Mouse (Mus musculus) layer of hippocampus, adult 9-11 months (tissue): ENCODE measurements around the gene Ppara.
"Not testable (repeated sequence)": the region's sequence is repeated elsewhere in the genome, so short reads cannot be mapped to it uniquely, and the experiment has no call there.

ENCODE experiments used
- DNase-seq: peaks from one replicate; pipeline ENCODE4 v3.0.0; 2022

The Ppara gene

DNA sequence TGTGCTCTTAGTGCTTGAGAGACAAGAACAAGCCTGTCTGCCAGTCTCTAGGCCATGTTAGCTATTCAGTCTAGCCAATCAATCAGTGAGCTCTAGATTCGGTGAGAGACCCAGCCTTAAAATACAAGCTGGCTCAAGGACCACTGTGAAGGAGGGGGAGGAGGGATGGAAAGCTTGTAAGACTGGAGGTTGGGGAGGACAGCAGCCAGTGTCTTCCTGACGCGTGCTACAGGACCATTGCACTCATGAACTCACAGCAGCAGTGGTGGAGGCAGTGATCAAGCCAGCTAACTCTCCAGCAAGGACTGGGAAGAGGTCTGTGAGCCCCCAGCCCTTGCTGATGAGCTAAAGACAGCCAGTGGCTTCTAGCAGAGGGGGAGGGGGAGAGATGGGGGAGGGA, 30.2 kb downstream of the Ppara start:
- no peak for DNase-seq

DNA sequence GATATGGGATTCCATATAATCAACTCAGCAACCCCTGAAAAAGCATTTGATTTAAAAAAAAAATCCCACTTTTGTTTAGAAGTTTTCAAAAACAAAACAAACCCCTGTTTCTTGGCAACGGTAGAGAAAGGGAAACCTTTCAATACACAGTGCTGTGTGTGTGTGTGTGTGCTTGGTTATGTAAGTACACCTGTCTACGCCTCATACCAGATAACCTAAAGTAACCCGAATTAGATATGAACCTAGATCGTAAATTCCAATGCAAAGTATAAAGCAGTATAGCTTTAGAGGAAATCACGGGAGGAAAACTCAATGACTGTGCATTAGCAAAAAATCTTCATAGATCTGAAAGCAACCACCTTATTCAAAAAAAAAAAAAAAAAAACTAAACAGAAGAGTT, 31.9 kb downstream of the Ppara start:
- no peak for DNase-seq

DNA sequence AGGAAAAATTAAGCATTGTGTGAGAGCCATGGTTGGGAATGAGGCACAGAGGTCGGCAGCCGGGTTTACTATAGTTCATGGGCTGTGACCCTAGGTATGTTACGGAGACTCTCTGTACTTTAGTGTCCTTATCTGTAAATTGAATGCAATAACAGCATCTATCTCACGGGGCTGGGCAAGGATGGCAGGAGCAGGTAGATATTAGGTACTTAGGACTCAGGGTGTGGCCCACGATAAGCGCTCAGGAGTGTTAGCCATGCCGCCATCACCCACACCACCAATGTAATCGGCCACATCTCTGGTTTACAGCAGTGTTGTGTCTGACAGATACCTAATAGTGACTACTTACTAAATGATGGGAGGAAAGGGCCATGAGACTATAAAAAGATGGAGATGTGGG, 34.2 kb downstream of the Ppara start:
- no peak for DNase-seq

- no peak for DNase-seq
Observed at GRCm38 (mm10) chr15:85771306-85772121, 36.7 kb downstream of the Ppara start.

DNA sequence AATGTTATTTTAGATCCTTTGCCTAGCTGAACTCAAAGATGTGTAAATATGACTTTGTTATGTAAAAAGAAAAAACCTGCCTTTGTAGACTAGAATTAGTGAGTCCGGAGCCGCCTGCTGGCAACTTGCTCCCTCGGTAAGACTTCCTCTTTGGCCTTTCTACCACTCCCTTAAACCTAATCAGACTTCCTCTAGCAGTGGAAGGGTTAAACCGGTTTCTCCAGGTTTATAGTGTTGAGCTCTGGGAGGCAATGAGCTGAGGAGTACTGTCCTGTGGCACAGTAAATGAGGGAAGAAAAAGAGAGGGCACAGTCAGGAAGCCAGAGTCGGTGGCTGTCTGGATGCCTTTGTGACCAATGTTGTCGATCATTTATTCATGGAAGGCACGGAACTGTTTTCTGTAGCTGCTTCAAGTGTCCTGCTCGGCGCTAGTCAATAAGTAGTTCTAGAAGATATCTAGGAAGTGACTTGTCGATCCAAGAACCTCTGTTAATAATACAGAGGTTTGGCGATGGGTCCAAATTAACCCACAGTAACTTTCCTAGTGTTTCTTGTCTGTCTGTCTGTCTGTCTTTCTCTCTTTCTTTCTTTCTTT, 37.5 kb downstream of the Ppara start:
- no peak for DNase-seq

- DNase-seq = no peak
Observed at GRCm38 (mm10) chr15:85774419-85774818, 39.6 kb downstream of the Ppara start.

GRCm38 (mm10) chr15:85775001-85775400, 40.2 kb downstream of the Ppara start:
- peak; percentile 28 for DNase-seq

GRCm38 (mm10) chr15:85776241-85776640, 41.5 kb downstream of the Ppara start:
- DNase-seq = no peak

- peak; percentile 53 for DNase-seq
Observed at GRCm38 (mm10) chr15:85776771-85777170, 42.0 kb downstream of the Ppara start.

GRCm38 (mm10) chr15:85778891-85779290, 44.1 kb downstream of the Ppara start:
- not testable (repeated sequence) for DNase-seq

DNA sequence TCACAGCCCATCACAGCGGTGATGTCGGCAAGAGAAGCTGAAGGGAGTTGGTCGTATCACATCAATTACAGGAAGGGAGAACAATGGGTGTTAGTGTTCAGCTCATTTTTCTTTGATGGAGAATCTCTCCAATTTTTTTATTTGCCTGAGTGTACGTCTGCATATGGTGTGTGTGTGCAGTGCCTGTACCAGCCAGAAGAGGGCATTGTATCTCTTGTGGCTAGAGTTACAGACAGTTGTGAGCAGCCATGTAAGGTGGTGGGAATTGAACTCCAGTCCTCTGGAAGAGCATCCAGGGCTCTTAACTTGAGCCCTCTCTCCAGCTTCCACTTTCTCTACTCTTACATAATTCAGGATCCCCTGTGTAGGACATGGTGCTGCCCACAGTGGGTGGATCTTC, 48.4 kb downstream of the Ppara start:
- no peak for DNase-seq

GRCm38 (mm10) chr15:85784341-85784740, 49.6 kb downstream of the Ppara start:
- no peak for DNase-seq

DNA sequence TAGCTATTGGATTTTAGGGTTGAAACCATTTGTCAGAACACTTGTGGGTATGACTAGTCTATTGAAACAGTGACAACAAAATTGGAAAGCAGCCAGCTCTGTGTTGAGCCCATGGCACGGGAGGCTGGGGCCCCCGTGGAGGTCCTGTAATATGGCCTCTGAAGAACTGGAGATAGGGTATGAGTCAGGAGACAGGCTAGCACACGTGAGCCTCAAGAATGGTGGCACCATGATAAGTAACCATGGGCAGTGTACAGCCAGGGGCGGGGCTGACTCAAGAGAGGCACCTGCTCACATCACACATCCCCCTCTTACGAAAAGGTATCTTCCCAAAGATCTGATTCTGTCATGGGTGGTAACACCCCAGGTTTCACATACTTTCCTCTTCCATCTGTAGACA, 51.9 kb downstream of the Ppara start:
- DNase-seq = no peak

DNA sequence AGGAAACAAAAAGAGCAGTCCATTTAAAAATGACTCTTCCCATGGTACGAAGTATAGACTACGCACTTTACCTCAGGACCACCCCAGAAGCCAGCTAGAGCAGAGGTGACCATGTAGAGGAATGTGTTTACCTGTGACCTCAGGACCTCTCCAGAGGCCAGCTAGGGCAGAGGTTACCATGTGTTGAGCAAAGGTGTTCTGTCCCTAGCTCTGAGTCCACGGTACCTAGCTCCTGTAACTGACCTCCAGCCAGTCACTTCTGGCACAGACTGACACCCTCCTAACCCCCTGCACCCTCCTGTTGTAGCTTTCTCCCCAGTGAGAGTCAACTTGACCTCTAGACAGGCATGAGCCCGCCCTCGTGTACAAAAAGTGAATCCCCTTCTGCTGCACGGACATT, 52.7 kb downstream of the Ppara start:
- no peak for DNase-seq

GRCm38 (mm10) chr15:85788051-85788450, 53.3 kb downstream of the Ppara start:
- no peak for DNase-seq

DNA sequence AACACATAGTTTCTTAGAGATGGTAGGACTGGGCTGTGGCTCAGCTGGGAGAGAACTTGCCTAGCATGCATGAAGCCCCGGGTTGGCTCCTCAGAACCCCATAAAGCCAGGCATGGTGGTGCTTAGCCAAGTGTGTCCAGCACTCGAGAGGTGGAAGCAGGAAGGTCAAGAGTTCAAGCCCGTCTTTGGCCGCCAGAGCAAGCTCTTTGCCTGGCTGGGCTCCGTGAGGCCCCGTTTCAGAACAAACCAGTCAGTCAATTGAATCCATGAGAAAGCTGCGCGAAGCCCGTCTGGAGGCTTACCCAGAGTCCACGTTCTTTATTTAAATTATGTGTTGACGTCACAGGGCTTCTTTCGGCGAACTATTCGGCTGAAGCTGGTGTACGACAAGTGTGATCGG, 53.9 kb downstream of the Ppara start:
- no peak for DNase-seq

GRCm38 (mm10) chr15:85791449-85791848, 56.7 kb downstream of the Ppara start:
- no peak for DNase-seq

- no peak for DNase-seq
Observed at GRCm38 (mm10) chr15:85792819-85793218, 58.0 kb downstream of the Ppara start.

GRCm38 (mm10) chr15:85795516-85795915, 60.7 kb downstream of the Ppara start:
- no peak for DNase-seq

DNA sequence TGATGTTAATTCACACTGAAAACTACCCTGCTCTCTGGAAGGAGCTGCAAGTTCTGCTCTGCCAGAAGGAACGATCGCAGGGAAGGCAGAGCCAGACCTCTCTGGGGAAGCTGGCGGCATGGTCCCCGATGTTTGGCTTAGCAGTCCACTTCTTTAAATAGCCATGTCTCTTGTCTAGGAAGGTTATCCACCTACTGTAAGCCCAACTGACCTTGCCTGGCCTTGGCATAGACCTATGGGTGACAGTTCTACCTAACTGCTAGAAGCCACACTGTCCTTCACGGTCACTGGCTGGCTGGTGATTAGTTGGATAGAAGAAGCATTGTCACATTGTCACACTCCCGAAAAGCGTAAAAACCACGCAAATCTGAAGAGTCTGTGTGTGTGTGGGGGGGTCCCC, 63.9 kb downstream of the Ppara start:
- DNase-seq = no peak

GRCm38 (mm10) chr15:85802931-85803330, 68.1 kb downstream of the Ppara start:
- DNase-seq = no peak

GRCm38 (mm10) chr15:85806886-85807285, 72.1 kb downstream of the Ppara start:
- no peak for DNase-seq

DNA sequence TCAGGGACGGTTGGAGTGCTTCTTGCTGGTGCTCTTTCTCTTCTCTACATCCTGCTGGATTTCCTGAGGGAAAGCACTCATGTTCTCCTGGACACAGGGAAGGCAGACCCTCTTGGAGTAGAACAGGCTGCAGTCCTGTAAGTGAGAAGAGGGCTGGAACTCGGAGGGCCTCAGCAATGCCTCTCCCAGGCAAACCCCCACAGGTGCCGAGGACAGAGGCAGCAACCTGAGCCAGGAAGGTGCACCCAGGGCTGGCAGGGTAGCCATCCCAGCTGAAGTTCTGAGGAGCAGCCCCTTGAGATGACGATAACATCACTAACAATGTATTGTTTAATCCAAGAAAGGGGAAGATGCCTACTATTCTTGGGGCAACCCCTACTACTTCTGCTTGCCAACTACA, 72.6 kb downstream of the Ppara start:
- DNase-seq = no peak

- DNase-seq = no peak
Observed at GRCm38 (mm10) chr15:85808031-85808430, 73.2 kb downstream of the Ppara start.

GRCm38 (mm10) chr15:85808434-85808833, 73.7 kb downstream of the Ppara start:
- no peak for DNase-seq
